Mouse (Mus musculus): ENCODE results near the gene 4930452B06Rik. TPM values are rescaled to one million over a fixed set of nuclear protein-coding genes. Genes with fewer than 3 reads are reported as not detected.

4930452B06Rik gene
- polyA plus RNA-seq, 1 experiment from 2014 or later, result 12.7 TPM

- no peak for ATAC-seq (ENCODE audit: low FRiP score)
- Histone ChIP-seq H3K4me1 (ENCODE audit: control insufficient read depth, insufficient read depth, low read length) (no peaks in the 10 kb centered on the region), H3K9ac (ENCODE audit: low read length) (no peak overlapping the region), H3K36me3 (ENCODE audit: control insufficient read depth, insufficient read depth, low read length) (no peaks in the 10 kb centered on the region), H3K27me3 (ENCODE audit: control insufficient read depth, insufficient read depth, low read length) (no peaks in the 10 kb centered on the region), H3K27ac (ENCODE audit: low read depth, low read length) (no peak overlapping the region), H3K9me3 (ENCODE audit: control insufficient read depth, low read length) (no peaks in the 10 kb centered on the region), H3K4me3 (ENCODE audit: low read depth, low read length) (no peak overlapping the region), H3K4me2 (no peak overlapping the region)
- no peak for DNase-seq (ENCODE audit: low spot score, missing footprints)
- WGBS, result 93% methylated on average over 4 of the region's 4 CpGs
These were observed 214.9 kb downstream of the 4930452B06Rik start for GRCm38 (mm10) chr14:8451117-8451516.

GRCm38 (mm10) chr14:8450342-8450741, 215.7 kb downstream of the 4930452B06Rik start:
- H3K4me1 ChIP-seq (ENCODE audit: control insufficient read depth, insufficient read depth, low read length), result no peaks in the 10 kb centered on the region
- H3K9me3 ChIP-seq (ENCODE audit: control insufficient read depth, low read length), result no peaks in the 10 kb centered on the region
- no peaks in the 10 kb centered on the region for H3K27me3 ChIP-seq (ENCODE audit: control insufficient read depth, insufficient read depth, low read length)
- no peak overlapping the region for H3K4me3 ChIP-seq (ENCODE audit: low read depth, low read length)
- H3K4me2 ChIP-seq, result no peak overlapping the region
- ATAC-seq (ENCODE audit: low FRiP score) (no peak), DNase-seq (ENCODE audit: low spot score, missing footprints) (no peak)
- no peak overlapping the region for H3K9ac ChIP-seq (ENCODE audit: low read length)
- H3K27ac ChIP-seq (ENCODE audit: low read depth, low read length), result no peak overlapping the region
- 95% methylated on average over 6 of the region's 6 CpGs for WGBS
- no peaks in the 10 kb centered on the region for H3K36me3 ChIP-seq (ENCODE audit: control insufficient read depth, insufficient read depth, low read length)

DNA sequence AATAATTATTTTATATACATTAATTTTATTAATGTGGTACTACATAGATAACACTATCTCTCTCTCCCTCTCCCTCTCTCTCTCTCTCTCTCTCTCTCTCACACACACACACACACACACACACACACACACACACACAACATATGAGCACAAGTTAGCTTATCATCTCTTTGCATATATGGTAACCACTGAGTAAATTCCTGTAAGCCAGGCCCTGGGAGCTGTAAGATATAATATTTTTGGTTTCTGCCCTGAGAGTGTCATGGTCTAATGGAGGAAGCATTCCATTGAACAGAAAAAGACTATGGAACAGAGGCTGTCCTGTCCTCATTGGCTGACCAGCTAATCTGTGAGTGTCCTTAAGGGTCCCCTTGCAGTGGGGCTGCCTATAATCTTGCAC, 216.7 kb downstream of the 4930452B06Rik start:
- Histone ChIP-seq H3K4me3 (ENCODE audit: low read depth, low read length) (no peak overlapping the region), H3K27me3 (ENCODE audit: control insufficient read depth, insufficient read depth, low read length) (no peaks in the 10 kb centered on the region), H3K27ac (ENCODE audit: low read depth, low read length) (no peak overlapping the region), H3K9ac (ENCODE audit: low read length) (no peak overlapping the region), H3K4me2 (no peak overlapping the region), H3K9me3 (ENCODE audit: control insufficient read depth, low read length) (no peaks in the 10 kb centered on the region), H3K36me3 (ENCODE audit: control insufficient read depth, insufficient read depth, low read length) (no peaks in the 10 kb centered on the region), H3K4me1 (ENCODE audit: control insufficient read depth, insufficient read depth, low read length) (no peaks in the 10 kb centered on the region)
- no peak for ATAC-seq (ENCODE audit: low FRiP score)
- DNase-seq (ENCODE audit: low spot score, missing footprints), result no peak

GRCm38 (mm10) chr14:8447352-8447751, 218.7 kb downstream of the 4930452B06Rik start:
- H3K4me2 ChIP-seq, result no peak overlapping the region
- H3K36me3 ChIP-seq (ENCODE audit: control insufficient read depth, insufficient read depth, low read length), result no peaks in the 10 kb centered on the region
- no peak for ATAC-seq (ENCODE audit: low FRiP score)
- no peaks in the 10 kb centered on the region for H3K9me3 ChIP-seq (ENCODE audit: control insufficient read depth, low read length)
- H3K27ac ChIP-seq (ENCODE audit: low read depth, low read length), result no peak overlapping the region
- H3K4me1 ChIP-seq (ENCODE audit: control insufficient read depth, insufficient read depth, low read length), result no peaks in the 10 kb centered on the region
- no peaks in the 10 kb centered on the region for H3K27me3 ChIP-seq (ENCODE audit: control insufficient read depth, insufficient read depth, low read length)
- no peak overlapping the region for H3K4me3 ChIP-seq (ENCODE audit: low read depth, low read length)
- no peak for DNase-seq (ENCODE audit: low spot score, missing footprints)
- 82% methylated on average over 1 of the region's 1 CpGs for whole genome bisulfite sequencing
- no peak overlapping the region for H3K9ac ChIP-seq (ENCODE audit: low read length)

- Histone ChIP-seq H3K4me2 (no peak overlapping the region), H3K4me3 (ENCODE audit: low read depth, low read length) (no peak overlapping the region), H3K9me3 (ENCODE audit: control insufficient read depth, low read length) (no peaks in the 10 kb centered on the region), H3K4me1 (ENCODE audit: control insufficient read depth, insufficient read depth, low read length) (no peaks in the 10 kb centered on the region), H3K27me3 (ENCODE audit: control insufficient read depth, insufficient read depth, low read length) (no peaks in the 10 kb centered on the region), H3K36me3 (ENCODE audit: control insufficient read depth, insufficient read depth, low read length) (no peaks in the 10 kb centered on the region), H3K9ac (ENCODE audit: low read length) (no peak overlapping the region), H3K27ac (ENCODE audit: low read depth, low read length) (no peak overlapping the region)
- WGBS, result 93% methylated on average over 2 of the region's 2 CpGs
- no peak for ATAC-seq (ENCODE audit: low FRiP score)
- no peak for DNase-seq (ENCODE audit: low spot score, missing footprints)
These were observed 221.7 kb downstream of the 4930452B06Rik start for GRCm38 (mm10) chr14:8444363-8444762.

DNA sequence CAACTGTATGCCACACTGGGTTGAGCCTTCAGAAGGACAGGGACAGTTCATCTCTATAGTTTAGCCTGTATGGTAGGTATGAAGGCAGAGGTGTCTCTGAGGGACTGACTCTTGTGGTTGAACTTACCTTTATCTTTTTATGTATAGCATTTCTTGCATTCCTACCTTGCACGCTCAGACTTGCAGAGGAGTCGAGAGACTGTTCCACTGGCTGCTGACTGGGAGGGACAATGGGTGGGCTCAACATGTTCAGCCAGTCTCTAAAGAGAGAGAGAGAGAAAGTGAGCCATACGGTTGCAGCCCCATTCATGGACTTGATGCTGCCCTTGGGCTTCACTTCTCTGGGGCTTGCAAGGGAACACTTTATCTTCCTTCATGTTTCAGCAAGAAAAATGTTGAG, 223.3 kb downstream of the 4930452B06Rik start:
- Histone ChIP-seq H3K9ac (ENCODE audit: low read length) (no peak overlapping the region), H3K36me3 (ENCODE audit: control insufficient read depth, insufficient read depth, low read length) (no peaks in the 10 kb centered on the region), H3K4me1 (ENCODE audit: control insufficient read depth, insufficient read depth, low read length) (no peaks in the 10 kb centered on the region), H3K27me3 (ENCODE audit: control insufficient read depth, insufficient read depth, low read length) (no peaks in the 10 kb centered on the region), H3K4me3 (ENCODE audit: low read depth, low read length) (no peak overlapping the region), H3K9me3 (ENCODE audit: control insufficient read depth, low read length) (no peaks in the 10 kb centered on the region), H3K4me2 (no peak overlapping the region), H3K27ac (ENCODE audit: low read depth, low read length) (no peak overlapping the region)
- ATAC-seq (ENCODE audit: low FRiP score), result no peak
- 81% methylated on average over 3 of the region's 3 CpGs for WGBS
- DNase-seq (ENCODE audit: low spot score, missing footprints), result no peak

DNA sequence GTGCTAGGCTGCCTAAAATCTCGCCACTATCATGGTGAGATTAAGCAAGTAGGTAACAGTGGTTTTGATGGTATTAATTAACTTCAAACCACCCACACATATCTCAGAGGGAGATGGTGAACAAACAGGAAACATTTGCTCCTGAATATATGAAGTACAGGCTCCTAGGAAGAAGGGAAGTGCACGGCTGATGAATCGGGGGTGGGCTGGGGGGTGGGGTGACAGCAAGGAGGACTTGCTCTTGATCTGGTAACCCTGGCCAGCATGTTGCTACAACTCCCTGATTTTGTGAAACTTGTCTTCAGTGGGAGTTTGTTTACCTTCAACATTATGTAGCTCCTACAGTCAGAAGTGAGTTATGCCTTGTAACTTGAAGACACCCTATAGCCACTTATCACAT, 224.4 kb downstream of the 4930452B06Rik start:
- 76% methylated on average over 3 of the region's 3 CpGs for WGBS
- no peak for DNase-seq (ENCODE audit: low spot score, missing footprints)

DNA sequence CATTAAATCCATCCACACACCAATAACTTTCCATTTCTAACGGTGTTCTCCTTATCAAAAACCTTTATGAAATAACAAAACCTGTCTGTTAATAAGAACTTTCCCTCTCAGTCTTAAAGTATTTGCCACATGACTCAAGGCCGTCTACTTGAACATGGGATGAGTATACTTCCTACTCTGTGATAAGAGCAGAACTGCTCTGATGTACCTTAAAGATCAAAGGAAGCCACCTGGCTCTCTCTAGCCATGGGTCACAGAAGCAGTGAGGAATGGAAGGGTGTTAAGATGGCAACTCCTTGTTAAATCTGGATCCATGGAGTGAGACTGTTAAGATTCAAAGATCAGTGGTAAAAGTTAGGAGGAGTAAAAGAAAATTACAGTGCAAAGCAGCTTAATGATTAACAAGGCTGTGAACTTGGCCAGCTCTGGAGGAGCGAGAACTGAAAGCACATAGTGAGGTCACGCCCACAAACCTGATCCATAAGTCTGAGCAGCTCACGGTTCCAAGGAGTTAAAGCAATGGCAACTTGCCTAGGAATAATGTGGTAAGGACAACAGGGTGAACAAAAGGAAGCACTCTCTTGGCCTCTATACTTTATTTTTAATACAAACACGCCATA, 235.3 kb downstream of the 4930452B06Rik start:
- H3K9ac ChIP-seq (ENCODE audit: low read length), result no peak overlapping the region
- H3K27me3 ChIP-seq (ENCODE audit: control insufficient read depth, insufficient read depth, low read length), result no peaks in the 10 kb centered on the region
- no peaks in the 10 kb centered on the region for H3K9me3 ChIP-seq (ENCODE audit: control insufficient read depth, low read length)
- H3K4me1 ChIP-seq (ENCODE audit: control insufficient read depth, insufficient read depth, low read length), result no peaks in the 10 kb centered on the region
- no peak overlapping the region for H3K27ac ChIP-seq (ENCODE audit: low read depth, low read length)
- no peaks in the 10 kb centered on the region for H3K36me3 ChIP-seq (ENCODE audit: control insufficient read depth, insufficient read depth, low read length)
- 93% methylated on average over 6 of the region's 6 CpGs for WGBS
- DNase-seq (ENCODE audit: low spot score, missing footprints) (no peak), ATAC-seq (ENCODE audit: low FRiP score) (no peak)
- no peak overlapping the region for H3K4me3 ChIP-seq (ENCODE audit: low read depth, low read length)
- H3K4me2 ChIP-seq, result no peak overlapping the region

More for the DNA sequence above, 224.4 kb downstream of the 4930452B06Rik start:
- H3K9me3 ChIP-seq (ENCODE audit: control insufficient read depth, low read length), result no peaks in the 10 kb centered on the region
- H3K36me3 ChIP-seq (ENCODE audit: control insufficient read depth, insufficient read depth, low read length), result no peaks in the 10 kb centered on the region
- H3K4me3 ChIP-seq (ENCODE audit: low read depth, low read length), result no peak overlapping the region
- H3K9ac ChIP-seq (ENCODE audit: low read length), result no peak overlapping the region
- H3K27ac ChIP-seq (ENCODE audit: low read depth, low read length), result no peak overlapping the region
- H3K27me3 ChIP-seq (ENCODE audit: control insufficient read depth, insufficient read depth, low read length), result no peaks in the 10 kb centered on the region
- no peak overlapping the region for H3K4me2 ChIP-seq
- no peaks in the 10 kb centered on the region for H3K4me1 ChIP-seq (ENCODE audit: control insufficient read depth, insufficient read depth, low read length)
- ATAC-seq (ENCODE audit: low FRiP score), result no peak

DNA sequence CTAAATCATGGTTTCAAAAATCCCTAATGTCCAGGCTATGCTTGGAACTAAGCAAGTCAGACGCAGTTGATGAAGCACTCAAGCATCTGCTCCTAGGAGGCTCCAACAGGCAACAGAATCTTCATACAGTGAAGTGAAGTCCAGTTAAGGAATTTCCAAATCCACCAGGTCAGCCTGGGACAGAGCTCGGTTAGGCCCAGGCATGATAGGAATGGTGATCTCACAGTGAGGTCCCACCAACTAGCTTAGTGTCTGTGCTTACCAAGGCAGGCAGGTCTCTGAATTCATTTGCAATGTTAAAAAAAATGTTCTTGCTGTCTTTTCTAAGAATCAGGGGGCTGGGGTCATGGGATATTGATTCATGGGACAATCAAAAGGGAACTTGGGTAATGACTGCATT, 236.3 kb downstream of the 4930452B06Rik start:
- Histone ChIP-seq H3K9ac (ENCODE audit: low read length) (no peak overlapping the region), H3K4me1 (ENCODE audit: control insufficient read depth, insufficient read depth, low read length) (no peaks in the 10 kb centered on the region), H3K27ac (ENCODE audit: low read depth, low read length) (no peak overlapping the region), H3K4me2 (no peak overlapping the region), H3K9me3 (ENCODE audit: control insufficient read depth, low read length) (no peaks in the 10 kb centered on the region), H3K36me3 (ENCODE audit: control insufficient read depth, insufficient read depth, low read length) (no peaks in the 10 kb centered on the region), H3K4me3 (ENCODE audit: low read depth, low read length) (no peak overlapping the region), H3K27me3 (ENCODE audit: control insufficient read depth, insufficient read depth, low read length) (no peaks in the 10 kb centered on the region)
- DNase-seq (ENCODE audit: low spot score, missing footprints) (no peak), ATAC-seq (ENCODE audit: low FRiP score) (no peak)
- WGBS, result 83% methylated on average over 2 of the region's 2 CpGs
